Mouse (Mus musculus) E14TG2a.4 (cell line): ENCODE data around the gene Grm8.

Source experiments
- CTCF ChIP-seq: conservative IDR thresholded peaks from 2 replicates; pipeline ENCODE4 v1.5.1; 2014; ENCODE audit warnings: low read length
- POU5F1 ChIP-seq: IDR thresholded peaks from 2 replicates; pipeline ENCODE4 v1.6.1; 2014; ENCODE audit warnings: low read length, borderline replicate concordance

- TF ChIP-seq CTCF (no peak), POU5F1 (no peak)
Observed at GRCm38 (mm10) chr6:28090981-28091380, 44.0 kb downstream of the Grm8 start.
